Mouse (Mus musculus) liver, adult 2 months (tissue): ENCODE results near the gene Arpc2.

ENCODE experiments used
- CTCF ChIP-seq: fragments of 200-500 bp; IDR thresholded peaks from 2 replicates; pipeline ENCODE4 v1.5.1; 2011; ENCODE audit warnings: low read depth, low read length, control low read depth
- POLR2A ChIP-seq: fragments of 200-500 bp; IDR thresholded peaks from 2 replicates; pipeline ENCODE4 v1.6.1; 2011; ENCODE audit warnings: low read length, control low read depth; ENCODE audit not compliant: insufficient read depth; ENCODE audit errors: extremely low read depth

GRCm38 (mm10) chr1:74271659-74272058 lies 35.8 kb downstream of the Arpc2 start:
- TF ChIP-seq POLR2A, result no peak
- no peak for TF ChIP-seq CTCF
